Mouse (Mus musculus) lung, adult 2 months (tissue): Measurements from ENCODE around the gene Tfcp2l1.

ENCODE experiments used
- CTCF ChIP-seq: fragments of 200-500 bp; IDR thresholded peaks from 2 replicates; pipeline ENCODE4 v1.5.1; 2011; ENCODE audit warnings: mild to moderate bottlenecking, low read length, control low read depth; ENCODE audit not compliant: insufficient read depth
- POLR2A ChIP-seq: fragments of 200-500 bp; IDR thresholded peaks from 2 replicates; pipeline ENCODE4 v1.6.1; 2011; ENCODE audit warnings: low read depth, mild to moderate bottlenecking, control low read depth, low read length, borderline replicate concordance; ENCODE audit errors: extremely low read depth

- TF ChIP-seq CTCF, result no peak
- TF ChIP-seq POLR2A, result no peak
Observed at GRCm38 (mm10) chr1:118687726-118688125, 60.0 kb downstream of the Tfcp2l1 start.
